Mouse (Mus musculus): ENCODE measurements at regions not wholly inside any gene's neighbourhood (a gene's known extent, or its start where the extent isn't known, plus 50 kb on each side); places are given as distances from the start of the nearest gene placed in this dataset.

DNA sequence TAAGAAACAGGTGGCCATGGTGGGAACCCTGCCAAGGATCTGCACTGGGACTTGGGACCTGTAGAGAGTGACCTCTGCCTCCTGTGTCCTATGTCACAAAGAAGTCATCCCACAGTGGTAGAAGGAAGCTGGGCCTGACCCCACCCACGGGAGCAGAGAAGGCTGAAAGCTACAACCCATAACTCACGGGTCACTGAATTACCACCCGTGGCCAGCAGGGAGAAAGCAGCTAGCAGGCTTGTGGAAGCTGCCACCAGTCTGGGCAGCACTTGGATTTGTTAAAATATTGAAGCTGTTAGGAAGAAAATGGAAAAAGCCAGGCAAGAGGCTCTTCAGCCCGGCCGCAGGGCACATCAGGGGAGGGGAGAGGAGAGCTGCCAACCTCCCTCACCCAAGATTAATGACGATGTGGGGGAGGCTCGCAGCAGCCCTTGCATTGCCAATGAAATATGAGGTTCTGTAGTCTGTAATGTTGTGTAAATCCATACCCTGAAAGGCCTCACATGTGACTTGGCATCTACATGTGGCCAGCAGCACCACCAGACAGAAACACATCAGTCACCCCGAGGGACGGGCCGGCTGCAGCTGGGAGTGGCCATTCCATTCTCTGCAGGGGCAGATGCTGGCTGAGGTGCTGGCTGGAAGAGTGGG lies 94.5 kb downstream of the Olfm1 start:
- DNase-seq (no peak), ATAC-seq (no peak)
- Histone ChIP-seq H3K36me3 (replicated peaks; ENCODE audit: insufficient read depth, low read length) (no peaks in the 10 kb centered on the region), H3K27ac (ENCODE audit: low read depth) (no peak overlapping the region), H3K4me1 (ENCODE audit: insufficient read depth) (no peaks in the 10 kb centered on the region), H3K4me2 (ENCODE audit: low read depth, low read length) (no peak overlapping the region), H3K9me3 (ENCODE audit: low read length) (no peaks in the 10 kb centered on the region), H3K27me3 (ENCODE audit: insufficient read depth, low read length) (no peaks in the 10 kb centered on the region), H3K4me3 (ENCODE audit: low read depth, low read length) (no peak overlapping the region), H3K9ac (replicated peaks) (no peak overlapping the region)
- no peak for TF ChIP-seq CTCF (IDR thresholded peaks at IDR 0.05; ENCODE audit: low read depth)
- no peak for TF ChIP-seq EP300 (IDR thresholded peaks at IDR 0.05; ENCODE audit: low read depth)
- 57% methylated on average over 10 of the region's 10 CpGs for WGBS (ENCODE audit: insufficient replicate concordance)

DNA sequence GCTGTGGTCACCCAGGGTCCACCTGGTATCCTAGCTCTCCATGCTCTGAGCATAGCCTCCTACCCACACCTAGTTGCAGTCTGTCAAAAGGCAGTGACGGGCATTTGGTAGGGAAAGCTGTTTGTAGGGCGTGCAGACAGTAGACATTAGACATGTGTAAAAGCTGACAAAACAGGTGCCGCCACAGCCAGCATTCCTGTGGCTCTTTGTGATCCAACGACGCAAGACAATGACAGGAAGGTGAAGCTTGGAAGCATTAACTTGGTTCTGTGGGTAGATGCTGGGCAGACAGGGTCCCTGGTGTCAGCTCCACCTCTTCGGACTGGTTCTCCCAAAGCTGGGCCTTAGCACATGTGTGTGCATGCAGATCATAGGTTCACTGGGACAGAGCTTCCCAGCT lies 96.5 kb downstream of the Olfm1 start:
- 53% methylated on average over 6 of the region's 6 CpGs for WGBS (ENCODE audit: insufficient replicate concordance)
- ATAC-seq (no peak), DNase-seq (no peak)
- Histone ChIP-seq H3K4me3 (ENCODE audit: low read depth, low read length) (no peak overlapping the region), H3K4me1 (ENCODE audit: insufficient read depth) (no peaks in the 10 kb centered on the region), H3K9me3 (ENCODE audit: low read length) (no peaks in the 10 kb centered on the region), H3K27ac (ENCODE audit: low read depth) (no peak overlapping the region), H3K9ac (replicated peaks) (no peak overlapping the region), H3K27me3 (ENCODE audit: insufficient read depth, low read length) (no peaks in the 10 kb centered on the region), H3K4me2 (ENCODE audit: low read depth, low read length) (no peak overlapping the region), H3K36me3 (replicated peaks; ENCODE audit: insufficient read depth, low read length) (no peaks in the 10 kb centered on the region)
- TF ChIP-seq CTCF (IDR thresholded peaks at IDR 0.05; ENCODE audit: low read depth) = no peak
- TF ChIP-seq EP300 (IDR thresholded peaks at IDR 0.05; ENCODE audit: low read depth) = no peak

DNA sequence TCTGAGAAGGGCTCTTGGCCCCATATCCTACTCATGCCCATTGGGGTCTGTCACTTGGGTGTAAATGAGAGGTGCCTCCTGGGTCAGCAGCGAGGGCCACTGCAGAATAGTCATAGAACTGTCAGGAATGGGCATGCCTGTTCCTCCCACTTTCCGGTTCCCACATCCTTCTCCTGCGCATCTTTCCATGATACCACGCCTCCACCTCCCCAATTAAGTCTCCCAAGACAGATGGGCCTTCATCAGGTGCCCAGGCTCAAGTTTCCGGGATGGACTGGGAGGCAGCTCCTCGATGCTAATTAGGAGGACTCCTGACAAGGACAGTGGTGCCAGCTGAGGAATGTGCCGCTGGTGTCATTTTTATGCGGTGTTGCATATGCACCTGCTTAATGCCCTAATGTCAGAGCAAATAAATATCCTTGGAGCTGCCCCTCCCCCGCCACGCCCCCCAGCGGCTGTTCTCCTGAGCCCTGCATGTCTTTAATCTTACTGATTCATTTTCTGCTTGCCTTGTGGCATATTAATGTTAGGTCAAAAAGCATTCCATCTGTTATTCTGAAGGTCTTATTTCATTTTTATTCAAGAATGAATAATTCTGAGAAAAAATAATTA lies 97.2 kb downstream of the Olfm1 start:
- H3K27ac ChIP-seq (ENCODE audit: low read depth) = no peak overlapping the region
- H3K36me3 ChIP-seq (replicated peaks; ENCODE audit: insufficient read depth, low read length) = no peaks in the 10 kb centered on the region
- no peaks in the 10 kb centered on the region for H3K27me3 ChIP-seq (ENCODE audit: insufficient read depth, low read length)
- DNase-seq (no peak), ATAC-seq (no peak)
- H3K4me2 ChIP-seq (ENCODE audit: low read depth, low read length) = no peak overlapping the region
- H3K4me1 ChIP-seq (ENCODE audit: insufficient read depth) = no peaks in the 10 kb centered on the region
- H3K9ac ChIP-seq (replicated peaks) = no peak overlapping the region
- no peak overlapping the region for H3K4me3 ChIP-seq (ENCODE audit: low read depth, low read length)
- H3K9me3 ChIP-seq (ENCODE audit: low read length) = no peaks in the 10 kb centered on the region
- 66% methylated on average over 11 of the region's 11 CpGs for WGBS (ENCODE audit: insufficient replicate concordance)
- TF ChIP-seq CTCF (IDR thresholded peaks at IDR 0.05; ENCODE audit: low read depth) (no peak), EP300 (IDR thresholded peaks at IDR 0.05; ENCODE audit: low read depth) (no peak)

DNA sequence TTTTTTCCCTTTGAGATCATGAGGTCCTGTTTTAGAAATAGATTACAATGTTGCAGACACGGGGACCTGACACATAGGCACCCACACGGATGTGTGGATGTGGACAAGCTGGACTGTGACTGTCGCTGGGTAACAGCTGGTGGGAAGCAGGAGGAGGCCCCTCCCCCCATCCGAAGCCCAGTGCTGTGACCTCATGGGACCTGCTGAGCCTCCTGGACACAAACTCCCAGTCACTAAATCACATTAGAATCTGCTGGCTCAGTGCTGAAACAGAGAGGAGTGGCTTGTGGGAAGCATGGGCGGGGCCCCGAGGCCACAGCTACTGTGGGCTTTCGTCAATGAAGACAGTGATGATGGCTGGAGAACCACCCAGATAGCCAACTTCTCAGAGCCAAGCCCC lies 101.7 kb downstream of the Olfm1 start:
- 52% methylated on average over 7 of the region's 7 CpGs for WGBS (ENCODE audit: insufficient replicate concordance)

DNA sequence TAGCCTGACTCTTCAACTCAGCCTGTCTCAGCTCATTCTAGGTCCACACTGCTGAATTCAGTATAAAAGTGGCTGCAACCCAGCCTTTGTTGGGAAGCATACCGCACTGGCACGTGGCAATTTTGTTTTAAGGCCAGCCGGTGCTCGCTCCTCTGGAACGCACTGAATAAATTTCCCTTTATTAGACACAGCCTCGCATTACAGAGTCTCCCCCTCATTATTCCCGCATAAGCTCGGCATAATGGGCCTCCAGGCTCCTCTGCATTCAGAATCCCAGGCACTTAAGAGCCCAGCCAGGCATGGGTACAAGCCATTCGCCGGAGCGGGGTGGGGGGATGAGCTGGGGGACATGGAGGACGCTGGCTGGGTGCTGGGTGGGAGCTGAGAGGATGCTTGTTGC lies 103.4 kb downstream of the Olfm1 start:
- no peak overlapping the region for H3K9ac ChIP-seq (replicated peaks)
- H3K36me3 ChIP-seq (replicated peaks; ENCODE audit: insufficient read depth, low read length) = no peaks in the 10 kb centered on the region
- H3K27ac ChIP-seq (ENCODE audit: low read depth) = no peak overlapping the region
- H3K4me1 ChIP-seq (ENCODE audit: insufficient read depth) = no peaks in the 10 kb centered on the region
- WGBS (ENCODE audit: insufficient replicate concordance) = 82% methylated on average over 12 of the region's 12 CpGs
- H3K27me3 ChIP-seq (ENCODE audit: insufficient read depth, low read length) = no peaks in the 10 kb centered on the region
- no peak overlapping the region for H3K4me2 ChIP-seq (ENCODE audit: low read depth, low read length)
- no peaks in the 10 kb centered on the region for H3K9me3 ChIP-seq (ENCODE audit: low read length)
- no peak for TF ChIP-seq CTCF (IDR thresholded peaks at IDR 0.05; ENCODE audit: low read depth)
- no peak for TF ChIP-seq EP300 (IDR thresholded peaks at IDR 0.05; ENCODE audit: low read depth)
- no peak overlapping the region for H3K4me3 ChIP-seq (ENCODE audit: low read depth, low read length)
- ATAC-seq = no peak
- no peak for DNase-seq

More for the DNA sequence above, 101.7 kb downstream of the Olfm1 start:
- no peaks in the 10 kb centered on the region for H3K27me3 ChIP-seq (ENCODE audit: insufficient read depth, low read length)
- no peak overlapping the region for H3K4me3 ChIP-seq (ENCODE audit: low read depth, low read length)
- ATAC-seq (no peak), DNase-seq (no peak)
- H3K4me1 ChIP-seq (ENCODE audit: insufficient read depth) = no peaks in the 10 kb centered on the region
- TF ChIP-seq CTCF (IDR thresholded peaks at IDR 0.05; ENCODE audit: low read depth) (no peak), EP300 (IDR thresholded peaks at IDR 0.05; ENCODE audit: low read depth) (no peak)
- no peaks in the 10 kb centered on the region for H3K9me3 ChIP-seq (ENCODE audit: low read length)
- H3K9ac ChIP-seq (replicated peaks) = no peak overlapping the region
- H3K4me2 ChIP-seq (ENCODE audit: low read depth, low read length) = no peak overlapping the region
- H3K27ac ChIP-seq (ENCODE audit: low read depth) = no peak overlapping the region
- H3K36me3 ChIP-seq (replicated peaks; ENCODE audit: insufficient read depth, low read length) = no peaks in the 10 kb centered on the region

DNA sequence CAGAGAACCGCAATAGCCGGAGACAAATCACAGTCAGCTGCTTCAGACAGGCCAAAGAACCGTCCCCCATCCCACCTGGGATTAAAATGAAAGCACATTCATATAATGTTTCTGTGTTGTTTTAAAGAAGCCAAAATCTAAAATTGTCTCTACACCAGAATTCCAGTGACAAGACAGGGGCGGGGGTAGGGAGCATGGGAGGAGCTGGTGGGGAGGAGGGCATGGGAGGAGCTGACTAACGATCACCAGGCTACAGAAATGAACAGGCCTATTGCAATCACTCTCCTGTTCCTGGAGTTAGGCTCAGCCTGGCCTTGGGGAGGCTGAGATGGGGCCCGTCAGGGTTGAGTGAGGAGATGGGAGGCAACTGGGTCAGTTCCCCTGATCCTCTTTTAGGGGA lies 105.9 kb downstream of the Olfm1 start:
- Histone ChIP-seq H3K27me3 (ENCODE audit: insufficient read depth, low read length) (no peaks in the 10 kb centered on the region), H3K4me2 (ENCODE audit: low read depth, low read length) (no peak overlapping the region), H3K4me1 (ENCODE audit: insufficient read depth) (no peaks in the 10 kb centered on the region), H3K36me3 (replicated peaks; ENCODE audit: insufficient read depth, low read length) (no peaks in the 10 kb centered on the region), H3K9ac (replicated peaks) (no peak overlapping the region), H3K27ac (ENCODE audit: low read depth) (no peak overlapping the region), H3K9me3 (ENCODE audit: low read length) (no peaks in the 10 kb centered on the region), H3K4me3 (ENCODE audit: low read depth, low read length) (no peak overlapping the region)
- ATAC-seq (no peak), DNase-seq (no peak)
- WGBS (ENCODE audit: insufficient replicate concordance) = 57% methylated on average over 6 of the region's 6 CpGs
- TF ChIP-seq EP300 (IDR thresholded peaks at IDR 0.05; ENCODE audit: low read depth) = no peak
- no peak for TF ChIP-seq CTCF (IDR thresholded peaks at IDR 0.05; ENCODE audit: low read depth)
